Mouse (Mus musculus) embryonic facial prominence, embryonic 13.5 days (tissue): ENCODE data around the gene Tpr. TPM values are rescaled to one million over a fixed set of nuclear protein-coding genes. Genes with fewer than 3 reads are reported as not detected.

ENCODE experiments used
- ATAC-seq: fragments of 200-750 bp; cut with Nextera tagmentation; 2 replicates; pipeline ENCODE4 v1.8.0; 2017; ENCODE audit warnings: low read depth; ENCODE audit not compliant: insufficient number of reproducible peaks, insufficient read depth, low FRiP score, low TSS enrichment
- H3K27ac ChIP-seq: fragments of 300-500 bp; sonication (generic); 2 replicates; pipeline ENCODE4 v1.5.1; 2015; ENCODE audit warnings: moderate library complexity, mild to moderate bottlenecking, inconsistent platforms
- H3K27me3 ChIP-seq: fragments of 300-500 bp; sonication (generic); 2 replicates; pipeline ENCODE4 v1.6.1; 2015; ENCODE audit warnings: mild to moderate bottlenecking, inconsistent platforms
- H3K36me3 ChIP-seq: fragments of 300-500 bp; sonication (generic); 2 replicates; pipeline ENCODE4 v1.6.1; 2015; ENCODE audit warnings: mild to moderate bottlenecking, inconsistent platforms
- H3K4me1 ChIP-seq: fragments of 300-500 bp; sonication (generic); 2 replicates; pipeline ENCODE4 v1.6.1; 2015; ENCODE audit warnings: inconsistent platforms
- H3K4me2 ChIP-seq: fragments of 300-500 bp; sonication (generic); 2 replicates; pipeline ENCODE4 v1.6.1; 2015; ENCODE audit warnings: moderate library complexity, mild to moderate bottlenecking, inconsistent platforms
- H3K4me3 ChIP-seq: fragments of 300-500 bp; sonication (generic); 2 replicates; pipeline ENCODE4 v1.5.1; 2015; ENCODE audit warnings: mild to moderate bottlenecking, inconsistent platforms
- H3K9ac ChIP-seq: fragments of 300-500 bp; sonication (generic); 2 replicates; pipeline ENCODE4 v1.6.1; 2015; ENCODE audit warnings: mild to moderate bottlenecking, inconsistent platforms
- H3K9me3 ChIP-seq: fragments of 300-500 bp; sonication (generic); 2 replicates; pipeline ENCODE4 v1.6.1; 2016; ENCODE audit warnings: inconsistent platforms
- WGBS: fragments of 180-500 bp; shearing (Covaris S2); methylation state at CpG from one replicate; pipeline ENCODE4 v1.1.7; 2015; ENCODE audit warnings: mixed read lengths; 5-methylcytosine and 5-hydroxymethylcytosine counted together
- polyA plus RNA-seq: library from polyadenylated mRNA; unstranded; fragments of >200 nt; fragmentation: Nextera tagmentation; extraction: Ambion mirVana; gene quantifications from 2 replicates; pipeline ENCODE4 v1.2.1, GENCODE M21; 2015

Gene Tpr
- polyA plus RNA-seq, 1 experiment from 2014 or later, result 207 TPM

DNA sequence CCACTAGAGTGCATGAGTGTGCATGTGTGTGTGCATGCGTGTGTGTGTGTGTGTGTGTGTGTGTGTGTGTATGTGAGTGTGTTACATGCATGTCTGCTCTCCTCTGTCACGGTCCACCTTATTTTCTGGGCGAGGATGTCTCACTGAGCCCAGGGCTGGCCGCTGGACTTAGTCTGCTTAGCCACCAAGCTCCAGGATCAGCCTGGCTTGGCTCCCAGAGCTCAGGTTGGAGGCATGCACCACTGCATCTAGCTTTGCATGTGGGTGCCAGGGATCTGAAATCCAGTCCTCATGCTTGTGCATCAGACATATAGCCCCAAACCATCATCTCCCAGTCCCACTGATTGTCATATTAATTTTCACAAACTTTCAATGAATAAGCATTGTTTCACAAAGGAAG is 71.1 kb downstream of the Tpr start:
- no peaks in the 10 kb centered on the region for H3K4me1 ChIP-seq
- H3K27me3 ChIP-seq, result no peaks in the 10 kb centered on the region
- no peak overlapping the region for H3K27ac ChIP-seq
- no peak overlapping the region for H3K4me2 ChIP-seq
- no peak overlapping the region for H3K4me3 ChIP-seq
- no peaks in the 10 kb centered on the region for H3K9me3 ChIP-seq
- H3K9ac ChIP-seq, result no peak overlapping the region
- ATAC-seq, result no peak
- H3K36me3 ChIP-seq, result no peaks in the 10 kb centered on the region
- 76% methylated on average over 4 of the region's 4 CpGs for WGBS

DNA sequence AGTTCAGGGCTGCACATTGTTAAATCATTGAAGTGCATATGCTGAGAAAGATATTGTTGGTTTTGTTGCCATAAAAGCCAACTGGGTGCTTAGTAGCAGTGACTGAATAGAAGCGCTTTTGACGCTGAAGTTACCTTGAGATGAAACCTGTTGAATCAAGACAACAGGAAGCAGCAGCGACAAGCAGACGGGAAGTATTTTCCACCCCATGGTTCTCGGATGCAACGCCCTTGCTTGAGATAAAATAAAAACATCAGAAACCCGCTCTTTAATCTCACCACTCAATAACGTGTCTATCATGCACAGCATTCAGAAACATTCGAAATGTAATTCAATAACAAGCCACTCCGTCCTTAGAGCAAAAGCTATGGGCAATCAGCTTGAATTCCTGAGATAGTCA is 72.7 kb downstream of the Tpr start:
- no peak for ATAC-seq
- 79% methylated on average over 10 of the region's 10 CpGs for WGBS
- Histone ChIP-seq H3K4me3 (no peak overlapping the region), H3K9ac (no peak overlapping the region), H3K4me2 (no peak overlapping the region), H3K27ac (no peak overlapping the region), H3K27me3 (no peaks in the 10 kb centered on the region), H3K36me3 (no peaks in the 10 kb centered on the region), H3K9me3 (no peaks in the 10 kb centered on the region), H3K4me1 (no peaks in the 10 kb centered on the region)

DNA sequence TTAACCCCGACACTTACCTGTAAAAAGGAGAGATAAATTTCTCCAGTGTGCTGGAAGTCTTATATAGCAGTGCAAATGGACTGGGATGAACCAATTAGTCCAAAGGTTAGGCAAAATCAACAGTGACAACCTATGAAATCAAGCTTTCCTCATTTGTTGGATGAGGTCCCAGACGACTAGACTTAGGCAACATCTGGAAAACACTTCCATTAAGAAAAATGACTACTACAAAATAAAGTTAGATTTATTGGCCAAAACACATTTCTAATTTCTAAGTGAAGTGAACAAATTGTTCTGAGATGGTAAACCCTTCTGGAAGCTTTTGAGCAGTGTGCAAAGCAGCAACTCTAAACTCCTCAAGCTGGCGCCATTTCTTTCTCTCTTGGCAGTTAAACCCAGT is 73.5 kb downstream of the Tpr start, which contains the start of gene Prg4:
Gene Prg4 (minus strand): TSS at position 34 of the 400 bp plus-strand sequence.
- no peak within 1 kb of the TSS for H3K27ac ChIP-seq
- H3K4me2 ChIP-seq, result no peak within 1 kb of the TSS
- no peaks in the 10 kb centered on the region for H3K4me1 ChIP-seq
- H3K9ac ChIP-seq, result no peak within 1 kb of the TSS
- no peaks in the 10 kb centered on the region for H3K9me3 ChIP-seq
- no peak within 1 kb of the TSS for H3K4me3 ChIP-seq
- ATAC-seq, result no peak
- 76% methylated on average over 3 of the region's 3 CpGs for WGBS
- H3K27me3 ChIP-seq, result no peaks in the 10 kb centered on the region
- H3K36me3 ChIP-seq, result no peaks in the 10 kb centered on the region

GRCm38 (mm10) chr1:150469992-150470391 is 77.4 kb downstream of the Tpr start:
- Histone ChIP-seq H3K4me1 (no peaks in the 10 kb centered on the region), H3K27ac (no peak overlapping the region), H3K4me2 (no peak overlapping the region), H3K36me3 (no peaks in the 10 kb centered on the region), H3K4me3 (no peak overlapping the region), H3K9me3 (no peaks in the 10 kb centered on the region), H3K27me3 (no peaks in the 10 kb centered on the region), H3K9ac (no peak overlapping the region)
- ATAC-seq, result no peak
- 60% methylated on average over 3 of the region's 3 CpGs for WGBS

- Histone ChIP-seq H3K36me3 (no peaks in the 10 kb centered on the region), H3K27me3 (no peaks in the 10 kb centered on the region), H3K4me3 (no peak overlapping the region), H3K4me2 (no peak overlapping the region), H3K9ac (no peak overlapping the region), H3K4me1 (no peaks in the 10 kb centered on the region), H3K27ac (no peak overlapping the region), H3K9me3 (no peaks in the 10 kb centered on the region)
- no peak for ATAC-seq
- 84% methylated on average over 7 of the region's 7 CpGs for WGBS
Observed at GRCm38 (mm10) chr1:150472525-150472924, 79.9 kb downstream of the Tpr start.

- Histone ChIP-seq H3K36me3 (no peaks in the 10 kb centered on the region), H3K27me3 (no peaks in the 10 kb centered on the region), H3K4me1 (peaks cover 8% of the 10 kb centered on the region; the same call in 1 of the 2 replicates), H3K4me3 (no peak overlapping the region), H3K9ac (no peak overlapping the region), H3K9me3 (no peaks in the 10 kb centered on the region), H3K4me2 (no peak overlapping the region), H3K27ac (no peak overlapping the region)
- ATAC-seq, result no peak; the same call in 1 of the 2 replicates
- 22% methylated on average over 5 of the region's 5 CpGs for WGBS
Observed at GRCm38 (mm10) chr1:150480674-150481073, 88.0 kb downstream of the Tpr start.

- no peaks in the 10 kb centered on the region for H3K4me1 ChIP-seq
- no peak overlapping the region for H3K9ac ChIP-seq
- H3K4me2 ChIP-seq, result no peak overlapping the region
- 89% methylated on average over 2 of the region's 2 CpGs for whole genome bisulfite sequencing
- H3K27ac ChIP-seq, result no peak overlapping the region
- ATAC-seq, result no peak
- no peaks in the 10 kb centered on the region for H3K27me3 ChIP-seq
- H3K9me3 ChIP-seq, result no peaks in the 10 kb centered on the region
- H3K4me3 ChIP-seq, result no peak overlapping the region
- H3K36me3 ChIP-seq, result no peaks in the 10 kb centered on the region
Observed at GRCm38 (mm10) chr1:150489148-150489547, 96.5 kb downstream of the Tpr start.

- H3K4me3 ChIP-seq, result no peak overlapping the region
- no peak overlapping the region for H3K9ac ChIP-seq
- 82% methylated on average over 6 of the region's 6 CpGs for WGBS
- no peaks in the 10 kb centered on the region for H3K27me3 ChIP-seq
- no peak overlapping the region for H3K4me2 ChIP-seq
- H3K27ac ChIP-seq, result no peak overlapping the region
- no peaks in the 10 kb centered on the region for H3K36me3 ChIP-seq
- H3K9me3 ChIP-seq, result peaks cover 7% of the 10 kb centered on the region; the same call in 1 of the 2 replicates
- no peak for ATAC-seq
- no peaks in the 10 kb centered on the region for H3K4me1 ChIP-seq
Observed at GRCm38 (mm10) chr1:150496626-150497302, 104.1 kb downstream of the Tpr start.

DNA sequence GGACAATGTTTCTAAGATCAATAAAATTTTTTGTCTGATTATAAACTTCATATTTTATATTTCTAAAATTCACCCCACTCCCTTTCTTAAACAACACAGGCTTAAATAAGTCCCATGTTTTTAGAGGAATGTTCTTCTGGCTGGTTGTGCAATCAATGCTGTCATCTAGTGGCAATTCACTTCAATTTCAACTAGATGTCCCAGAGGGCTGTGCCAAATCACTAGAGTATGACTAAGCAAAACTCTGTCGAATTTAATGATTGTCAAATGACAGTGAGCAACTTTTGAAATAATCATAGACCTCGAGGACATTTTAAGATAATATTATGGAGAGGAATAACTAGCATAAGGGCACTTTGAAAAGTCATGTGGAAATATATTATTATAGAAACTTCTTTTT is 105.1 kb downstream of the Tpr start:
- ATAC-seq, result no peak
- WGBS, result 40% methylated on average over 2 of the region's 2 CpGs
- Histone ChIP-seq H3K4me2 (no peak overlapping the region), H3K9me3 (peaks cover 7% of the 10 kb centered on the region; the same call in 1 of the 2 replicates), H3K9ac (no peak overlapping the region), H3K27me3 (no peaks in the 10 kb centered on the region), H3K27ac (no peak overlapping the region), H3K36me3 (no peaks in the 10 kb centered on the region), H3K4me3 (no peak overlapping the region), H3K4me1 (no peaks in the 10 kb centered on the region)

DNA sequence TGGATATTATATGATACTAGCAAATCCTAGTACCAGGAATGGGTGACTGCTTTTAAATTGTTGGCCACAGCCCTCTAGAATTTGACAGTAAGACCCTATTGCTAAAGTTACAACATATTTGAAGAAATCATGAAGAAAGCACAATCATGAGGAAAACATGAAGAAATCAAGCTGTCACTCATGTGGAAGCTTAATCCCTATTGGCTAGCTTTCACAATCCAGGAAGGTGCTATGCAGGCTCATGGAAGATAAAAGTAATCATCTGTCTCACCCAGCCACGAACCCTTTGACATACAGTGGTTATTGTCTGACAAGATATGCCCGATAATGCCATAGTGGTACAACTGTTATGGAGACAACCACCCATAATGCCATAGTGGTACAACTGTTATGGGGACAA is 105.5 kb downstream of the Tpr start:
- 85% methylated on average over 2 of the region's 2 CpGs for WGBS
- ATAC-seq, result no peak
- H3K4me1 ChIP-seq, result no peaks in the 10 kb centered on the region

More for the DNA sequence above, 105.5 kb downstream of the Tpr start:
- Histone ChIP-seq H3K27ac (no peak overlapping the region), H3K9me3 (peaks cover 7% of the 10 kb centered on the region; the same call in 1 of the 2 replicates), H3K4me3 (no peak overlapping the region), H3K4me2 (no peak overlapping the region), H3K27me3 (no peaks in the 10 kb centered on the region), H3K36me3 (no peaks in the 10 kb centered on the region), H3K9ac (no peak overlapping the region)
